In genomic region chr3:108246857-108247256, GRCm38 (mm10) we compare ENCODE assay signal across 20 mouse cellular contexts. TPM values are rescaled to one million over a fixed set of nuclear protein-coding genes. Genes with fewer than 3 reads are reported as not detected.
"Had no signal": no experiment of that assay in that cellular context is flagged by ENCODE, and none has a peak within 500 bp of the region (broad histone marks: within the 10 kb centered on the region; RNA-seq: fewer than 3 reads in every experiment).

No protein-coding gene starts in this region.

- H3K27me3 ChIP-seq: lung, embryonic 15.5 days; megakaryocyte, embryonic 14.5 days; midbrain, embryonic 13.5 days; midbrain, embryonic 15.5 days; neural tube, embryonic 12.5 days; stomach, embryonic 15.5 days had no signal

- H3K27ac ChIP-seq: lung, embryonic 15.5 days; macrophage; midbrain, embryonic 13.5 days; midbrain, embryonic 15.5 days; neural tube, embryonic 12.5 days; stomach, embryonic 15.5 days; stomach, postnatal 0 days had no signal

- H3K9me3 ChIP-seq: lung, embryonic 15.5 days; midbrain, embryonic 13.5 days; midbrain, embryonic 15.5 days; neural tube, embryonic 12.5 days; stomach, embryonic 15.5 days had no signal

- H3K36me3 ChIP-seq: lung, embryonic 15.5 days; midbrain, embryonic 13.5 days; midbrain, embryonic 15.5 days; neural tube, embryonic 12.5 days; stomach, embryonic 15.5 days had no signal

- H3K4me2 ChIP-seq: lung, embryonic 15.5 days; midbrain, embryonic 11.5 days; midbrain, embryonic 13.5 days; midbrain, embryonic 15.5 days; neural tube, embryonic 12.5 days; stomach, embryonic 15.5 days had no signal

- ATAC-seq: liver, postnatal 0 days; lung, postnatal 0 days; midbrain, embryonic 13.5 days; midbrain, embryonic 15.5 days had no signal

- H3K4me3 ChIP-seq: lung, embryonic 15.5 days; megakaryocyte, embryonic 14.5 days; midbrain, embryonic 13.5 days; midbrain, embryonic 15.5 days; neural tube, embryonic 12.5 days; stomach, embryonic 15.5 days had no signal

- H3K4me1 ChIP-seq: lung, embryonic 15.5 days; midbrain, embryonic 13.5 days; midbrain, embryonic 15.5 days; neural tube, embryonic 12.5 days; stomach, embryonic 15.5 days had no signal

- H3K9ac ChIP-seq: liver, postnatal 0 days; lung, embryonic 15.5 days; midbrain, embryonic 13.5 days; midbrain, embryonic 15.5 days; neural tube, embryonic 12.5 days; stomach, embryonic 15.5 days had no signal

- DNase-seq: liver, postnatal 0 days; lung, adult 2 months; lung, postnatal 14 days; lung, postnatal 36 days; right cerebral cortex, postnatal 14 days; thymus, adult 2 months; thymus, postnatal 36 days had no signal

RNA-seq across cellular contexts. Expression of gene Sypl2, which starts 20.4 kb away (rescaled TPM):
- total RNA-seq: megakaryocyte progenitor cell, adult 5-6 weeks; monocyte, adult 5-6 weeks; neutrophil, adult 5-6 weeks had no signal
- polyA plus RNA-seq: lung, postnatal 0 days had no signal
